In genomic region chr6:50898792-50899191, GRCm38 (mm10) we compare ENCODE assay signal across 24 mouse cellular contexts.
A peak's percentile ranks its signal among the peaks of the same experiment; 100 is the strongest.
DNase-seq lines count a peak whose midpoint lies in the region; ATAC-seq and TF ChIP-seq lines count a peak whose summit lies in the region.
"Had no signal": no experiment of that assay in that cellular context is flagged by ENCODE, and none has a peak within 500 bp of the region (broad histone marks: within the 10 kb centered on the region; RNA-seq: fewer than 3 reads in every experiment).

No protein-coding gene starts in this region.

- H3K4me2 ChIP-seq in liver, embryonic 14.5 days (ENCODE audit: low read depth): no peak overlapping the region
- H3K4me2 ChIP-seq in liver, embryonic 11.5 days: no peak overlapping the region
- H3K4me2 ChIP-seq: heart, embryonic 15.5 days; hindbrain, embryonic 13.5 days; neural tube, embryonic 15.5 days; stomach, embryonic 15.5 days had no signal

- CTCF ChIA-PET in Patski (lab: Charles Lee): no interaction called here

- TF ChIP-seq CTCF in liver, embryonic 14.5 days (IDR thresholded peaks at IDR 0.05; ENCODE audit: low read depth): peak; percentile 71
- TF ChIP-seq CTCF in Patski (IDR thresholded peaks at IDR 0.05): peak; percentile 35

- no peaks in the 10 kb centered on the region for H3K4me1 ChIP-seq in liver, embryonic 14.5 days (replicated peaks; ENCODE audit: control insufficient read depth in 2 of 2, insufficient read depth in 2 of 2, low read length in 1 of 2)
- no peaks in the 10 kb centered on the region for H3K4me1 ChIP-seq in liver, embryonic 11.5 days (replicated peaks; ENCODE audit: control insufficient read depth, insufficient read depth, low read length)
- H3K4me1 ChIP-seq: heart, embryonic 15.5 days; hindbrain, embryonic 13.5 days; midbrain, embryonic 10.5 days; neural tube, embryonic 15.5 days; stomach, embryonic 15.5 days had no signal

- no peaks in the 10 kb centered on the region for H3K9me3 ChIP-seq in liver, embryonic 14.5 days (ENCODE audit: control insufficient read depth, low read length)
- no peaks in the 10 kb centered on the region for H3K9me3 ChIP-seq in liver, embryonic 11.5 days (ENCODE audit: control insufficient read depth, low read length)
- H3K9me3 ChIP-seq: forebrain, embryonic 10.5 days; heart, embryonic 15.5 days; midbrain, embryonic 10.5 days; neural tube, embryonic 15.5 days; stomach, embryonic 15.5 days had no signal

- no peak for TF ChIP-seq EP300 in liver, embryonic 14.5 days (IDR thresholded peaks at IDR 0.05; ENCODE audit: low read depth)

- peak; percentile 9 for DNase-seq in kidney, adult 9 months
- DNase-seq in kidney, adult 11 months: no peak
- no peak for DNase-seq in liver, embryonic 14.5 days (ENCODE audit: low read depth in 3 of 3, low spot score in 3 of 3)
- no peak for DNase-seq in liver, embryonic 11.5 days (ENCODE audit: low spot score)
- DNase-seq in ES-CJ7 (ENCODE audit: low read depth, low spot score) (peak; percentile 14), Patski (ENCODE audit: low read depth, low spot score) (no peak)
- DNase-seq in thymus, postnatal 10 days (ENCODE audit: low spot score in 2 of 2): no peak
- DNase-seq: adrenal gland, adult 2 months; cerebellum, adult 11 months; cerebellum, postnatal 14 days; forebrain, postnatal 0 days; gastrocnemius, postnatal 25 days; heart, postnatal 36 days; layer of hippocampus, postnatal 36 days; right cerebral cortex, adult 18-20 months; right cerebral cortex, postnatal 4 days; thymus, adult 18-20 months; thymus, postnatal 4 days had no signal

- no peak overlapping the region for H3K27ac ChIP-seq in liver, embryonic 14.5 days
- no peak overlapping the region for H3K27ac ChIP-seq in liver, embryonic 11.5 days (ENCODE audit: low read depth, low read length)
- H3K27ac ChIP-seq: forebrain, embryonic 10.5 days; heart, embryonic 15.5 days; hindbrain, embryonic 13.5 days; midbrain, embryonic 10.5 days; neural tube, embryonic 15.5 days; stomach, embryonic 15.5 days had no signal

- POLR2A ChIA-PET in Patski (lab: Charles Lee): no interaction called here

- no peak for ATAC-seq in liver, embryonic 14.5 days (ENCODE audit: insufficient read depth)
- ATAC-seq in liver, embryonic 11.5 days (replicated peaks; ENCODE audit: low FRiP score): no peak
- ATAC-seq in Patski: no peak
- ATAC-seq: forebrain, postnatal 0 days had no signal

- in situ Hi-C loops in Patski (cut with MboI; ENCODE audit: low pct_unique_long_range_greater_than_20kb): no loop called here

- H3K9ac ChIP-seq in liver, embryonic 14.5 days (replicated peaks): no peak overlapping the region
- no peak overlapping the region for H3K9ac ChIP-seq in liver, embryonic 11.5 days (ENCODE audit: low read depth, low read length)
- H3K9ac ChIP-seq: forebrain, postnatal 0 days; heart, embryonic 15.5 days; hindbrain, embryonic 13.5 days; neural tube, embryonic 15.5 days; stomach, embryonic 15.5 days had no signal

- no peaks in the 10 kb centered on the region for H3K36me3 ChIP-seq in liver, embryonic 14.5 days (replicated peaks; ENCODE audit: control insufficient read depth, insufficient read depth, low read depth)
- H3K36me3 ChIP-seq in liver, embryonic 11.5 days (ENCODE audit: control insufficient read depth, insufficient read depth, low read length): no peaks in the 10 kb centered on the region
- H3K36me3 ChIP-seq: forebrain, embryonic 10.5 days; heart, embryonic 15.5 days; hindbrain, embryonic 13.5 days; midbrain, embryonic 10.5 days; neural tube, embryonic 15.5 days; stomach, embryonic 15.5 days had no signal

- 60% methylated on average over 3 of the region's 3 CpGs for WGBS in liver, embryonic 14.5 days (ENCODE audit: insufficient replicate concordance)
- WGBS in liver, embryonic 11.5 days: 80% methylated on average over 3 of the region's 3 CpGs

- no peak overlapping the region for H3K4me3 ChIP-seq in liver, embryonic 14.5 days (ENCODE audit: insufficient read depth in 1 of 2, low read depth in 2 of 2, low read length in 2 of 2)
- no peak overlapping the region for H3K4me3 ChIP-seq in liver, embryonic 11.5 days (ENCODE audit: low read depth, low read length)
- H3K4me3 ChIP-seq: forebrain, embryonic 10.5 days; heart, embryonic 15.5 days; hindbrain, embryonic 13.5 days; midbrain, embryonic 10.5 days; neural tube, embryonic 15.5 days; stomach, embryonic 15.5 days had no signal

- H3K27me3 ChIP-seq in liver, embryonic 14.5 days (ENCODE audit: control insufficient read depth, insufficient read depth, low read length): no peaks in the 10 kb centered on the region; the same call in 1 of the 2 replicates
- no peaks in the 10 kb centered on the region for H3K27me3 ChIP-seq in liver, embryonic 11.5 days (replicated peaks; ENCODE audit: control insufficient read depth, insufficient read depth, low read length)
- H3K27me3 ChIP-seq in Patski: peaks cover 24% of the 10 kb centered on the region
- H3K27me3 ChIP-seq: heart, embryonic 15.5 days; hindbrain, embryonic 13.5 days; neural tube, embryonic 15.5 days; stomach, embryonic 15.5 days had no signal

Comparison
In these comparisons a context has a peak if more than half of its experiments do, and no peak if none do; other contexts are left out.
1. DNase-seq: peak in kidney, adult 9 months (single experiment) and ES-CJ7 (single experiment); none in kidney, adult 11 months (single experiment), liver, embryonic 14.5 days (0 of 3), liver, embryonic 11.5 days (single experiment), Patski (single experiment) and thymus, postnatal 10 days (0 of 2).